Mouse (Mus musculus): ENCODE data around the gene Tns1. TPM values are rescaled to one million over a fixed set of nuclear protein-coding genes. Genes with fewer than 3 reads are reported as not detected.

Gene Tns1
- polyA plus RNA-seq, 1 experiment from 2014 or later, result 120 TPM

DNA sequence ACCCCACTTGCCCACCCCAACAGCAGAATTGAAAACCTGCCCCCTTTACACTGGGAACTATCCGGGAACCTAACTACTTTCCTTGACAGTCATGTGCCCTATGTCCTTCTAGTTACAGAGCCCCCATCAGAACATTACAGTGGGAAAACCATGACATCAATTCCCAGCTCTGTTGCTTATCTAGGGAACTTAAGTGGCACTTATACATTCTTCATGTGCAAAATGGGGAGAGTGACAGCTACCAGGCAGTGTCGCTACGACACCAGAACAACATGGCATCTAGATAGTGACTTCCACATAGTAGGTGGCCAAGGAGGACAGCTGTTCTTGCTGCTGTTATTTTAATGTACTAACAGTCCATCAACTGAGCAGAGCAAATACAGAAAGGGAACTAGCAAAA is 204.3 kb downstream of the Tns1 start:
- Histone ChIP-seq H3K4me2 (ENCODE audit: low read depth, low read length) (no peak overlapping the region), H3K27ac (ENCODE audit: low read length) (peak overlapping the region; percentile 83), H3K9ac (ENCODE audit: low read length) (peak overlapping the region; percentile 13; the same call in 1 of the 2 replicates), H3K36me3 (ENCODE audit: control insufficient read depth, insufficient read depth) (peaks cover 80% of the 10 kb centered on the region), H3K27me3 (ENCODE audit: control insufficient read depth, insufficient read depth, low read length) (no peaks in the 10 kb centered on the region), H3K9me3 (replicated peaks; ENCODE audit: control insufficient read depth, low read length) (no peaks in the 10 kb centered on the region), H3K4me1 (ENCODE audit: control insufficient read depth, insufficient read depth, low read length) (peaks cover 71% of the 10 kb centered on the region), H3K4me3 (ENCODE audit: low read length) (no peak overlapping the region)
- peak; percentile 77 for ATAC-seq (replicated peaks; ENCODE audit: extremely low read depth, insufficient read depth, low FRiP score)
- WGBS, result 42% methylated on average over 3 of the region's 3 CpGs

DNA sequence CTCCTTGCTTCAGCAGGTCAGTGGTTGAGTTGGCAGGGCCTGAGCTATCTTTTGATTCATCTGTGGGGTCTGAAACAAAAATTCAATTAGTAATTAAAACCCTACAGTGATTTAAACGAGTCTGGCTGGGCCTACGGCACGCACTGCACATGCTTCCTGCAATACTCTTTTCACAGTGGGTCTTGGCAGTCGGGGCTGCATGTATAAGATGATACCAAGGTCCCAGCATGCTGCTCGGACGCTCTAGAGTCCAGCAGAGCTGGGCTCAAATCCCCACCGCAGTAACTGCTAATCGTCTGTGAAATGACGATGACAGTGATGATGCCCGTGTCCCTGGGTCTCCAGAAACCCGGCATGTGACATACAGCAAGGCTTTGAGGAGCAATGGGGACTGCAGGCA is 206.2 kb downstream of the Tns1 start:
- Histone ChIP-seq H3K9me3 (replicated peaks; ENCODE audit: control insufficient read depth, low read length) (no peaks in the 10 kb centered on the region), H3K27ac (ENCODE audit: low read length) (no peak overlapping the region), H3K36me3 (ENCODE audit: control insufficient read depth, insufficient read depth) (peaks cover 76% of the 10 kb centered on the region), H3K4me2 (ENCODE audit: low read depth, low read length) (no peak overlapping the region), H3K9ac (ENCODE audit: low read length) (no peak overlapping the region), H3K27me3 (ENCODE audit: control insufficient read depth, insufficient read depth, low read length) (no peaks in the 10 kb centered on the region), H3K4me1 (ENCODE audit: control insufficient read depth, insufficient read depth, low read length) (peaks cover 76% of the 10 kb centered on the region), H3K4me3 (ENCODE audit: low read length) (no peak overlapping the region)
- ATAC-seq (replicated peaks; ENCODE audit: extremely low read depth, insufficient read depth, low FRiP score), result no peak
- WGBS, result 79% methylated on average over 11 of the region's 11 CpGs

DNA sequence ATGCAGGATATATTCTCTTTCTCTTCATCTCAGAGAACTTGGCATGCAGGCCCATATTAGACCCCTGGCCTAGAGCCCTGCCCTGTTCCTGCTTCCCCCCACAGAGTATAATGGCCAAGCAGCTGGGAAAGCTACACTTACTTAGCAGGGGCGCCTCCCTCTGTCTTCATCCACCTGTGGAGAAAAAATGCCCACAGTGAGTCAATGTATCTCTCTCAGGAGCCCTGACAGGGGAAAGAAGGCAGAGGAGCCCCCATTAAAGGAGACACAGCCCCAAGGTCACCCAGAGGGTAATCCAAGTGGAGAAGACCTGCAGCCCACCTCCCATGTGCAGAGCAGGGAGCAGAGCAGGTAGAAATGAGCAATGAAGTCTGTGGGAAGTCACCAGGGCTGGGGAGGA is 208.0 kb downstream of the Tns1 start:
- Histone ChIP-seq H3K27me3 (ENCODE audit: control insufficient read depth, insufficient read depth, low read length) (no peaks in the 10 kb centered on the region), H3K4me2 (ENCODE audit: low read depth, low read length) (no peak overlapping the region), H3K9me3 (replicated peaks; ENCODE audit: control insufficient read depth, low read length) (no peaks in the 10 kb centered on the region), H3K9ac (ENCODE audit: low read length) (peak overlapping the region; percentile 44; the same call in 1 of the 2 replicates), H3K36me3 (ENCODE audit: control insufficient read depth, insufficient read depth) (peaks cover 74% of the 10 kb centered on the region), H3K4me3 (ENCODE audit: low read length) (no peak overlapping the region), H3K4me1 (ENCODE audit: control insufficient read depth, insufficient read depth, low read length) (peaks cover 79% of the 10 kb centered on the region), H3K27ac (ENCODE audit: low read length) (peak overlapping the region; percentile 86)
- no peak for ATAC-seq (replicated peaks; ENCODE audit: extremely low read depth, insufficient read depth, low FRiP score)
- WGBS, result 81% methylated on average over 1 of the region's 1 CpGs

- H3K4me2 ChIP-seq (ENCODE audit: low read depth, low read length), result no peak overlapping the region
- no peaks in the 10 kb centered on the region for H3K27me3 ChIP-seq (ENCODE audit: control insufficient read depth, insufficient read depth, low read length)
- H3K27ac ChIP-seq (ENCODE audit: low read length), result peak overlapping the region; percentile 92
- H3K9me3 ChIP-seq (replicated peaks; ENCODE audit: control insufficient read depth, low read length), result no peaks in the 10 kb centered on the region
- ATAC-seq (replicated peaks; ENCODE audit: extremely low read depth, insufficient read depth, low FRiP score), result peak; percentile 37
- H3K4me1 ChIP-seq (ENCODE audit: control insufficient read depth, insufficient read depth, low read length), result peaks cover 72% of the 10 kb centered on the region
- peak overlapping the region; percentile 59 for H3K9ac ChIP-seq (ENCODE audit: low read length)
- peaks cover 65% of the 10 kb centered on the region for H3K36me3 ChIP-seq (ENCODE audit: control insufficient read depth, insufficient read depth)
- 34% methylated on average over 8 of the region's 8 CpGs for WGBS
- H3K4me3 ChIP-seq (ENCODE audit: low read length), result no peak overlapping the region
Measured at GRCm38 (mm10) chr1:73915218-73916070, 208.8 kb downstream of the Tns1 start.

GRCm38 (mm10) chr1:73914076-73914475 is 210.2 kb downstream of the Tns1 start:
- WGBS, result 33% methylated on average over 9 of the region's 9 CpGs
- Histone ChIP-seq H3K4me2 (ENCODE audit: low read depth, low read length) (no peak overlapping the region), H3K9ac (ENCODE audit: low read length) (no peak overlapping the region; the same call in 1 of the 2 replicates), H3K27me3 (ENCODE audit: control insufficient read depth, insufficient read depth, low read length) (no peaks in the 10 kb centered on the region), H3K9me3 (replicated peaks; ENCODE audit: control insufficient read depth, low read length) (no peaks in the 10 kb centered on the region), H3K4me1 (ENCODE audit: control insufficient read depth, insufficient read depth, low read length) (peaks cover 62% of the 10 kb centered on the region), H3K27ac (ENCODE audit: low read length) (peak overlapping the region; percentile 92), H3K4me3 (ENCODE audit: low read length) (no peak overlapping the region), H3K36me3 (ENCODE audit: control insufficient read depth, insufficient read depth) (peaks cover 53% of the 10 kb centered on the region)
- ATAC-seq (replicated peaks; ENCODE audit: extremely low read depth, insufficient read depth, low FRiP score), result no peak

DNA sequence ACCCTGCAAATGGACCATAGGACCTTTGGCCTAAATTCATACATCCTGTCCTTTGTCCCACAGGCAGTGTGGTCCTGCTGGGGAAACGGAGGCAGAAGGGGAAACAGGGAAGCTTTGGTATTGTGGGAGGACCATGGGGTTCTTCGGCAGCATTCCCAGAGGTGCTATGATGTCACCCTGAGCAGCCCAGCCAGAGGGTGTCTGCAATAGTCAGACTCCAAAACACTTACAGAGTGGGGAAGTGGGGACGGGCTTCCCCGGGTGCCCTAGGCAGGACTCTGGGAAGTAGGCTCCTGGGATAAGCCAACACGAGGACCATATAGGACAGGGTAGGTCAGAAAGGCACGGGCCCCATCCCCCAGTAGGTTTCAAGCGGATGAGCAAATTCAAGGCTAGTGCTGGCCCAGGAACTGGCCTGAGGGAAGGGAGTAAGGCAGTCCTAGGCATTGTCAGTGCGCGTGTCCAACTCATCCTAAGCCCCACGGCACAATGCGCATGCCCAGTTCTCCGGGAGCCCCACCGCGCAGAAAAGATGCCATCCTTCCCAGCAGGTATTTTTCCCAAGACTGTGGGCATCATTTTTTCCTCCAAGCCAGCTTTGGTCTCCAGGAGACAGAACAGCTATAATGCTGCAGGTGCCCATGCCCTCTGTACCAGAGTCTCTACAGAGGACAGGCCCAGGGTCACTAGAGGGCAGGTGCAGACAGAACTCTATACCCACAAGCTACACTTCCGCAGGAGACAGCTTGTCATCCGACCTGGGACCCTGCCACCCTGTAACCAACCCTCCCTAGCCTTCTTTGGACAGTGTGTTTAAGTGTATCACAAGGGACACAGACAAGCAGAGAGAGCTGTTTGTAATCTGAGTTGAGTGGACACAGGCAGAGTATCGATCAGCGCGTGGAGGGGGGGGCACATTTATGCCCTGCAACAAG is 210.9 kb downstream of the Tns1 start:
- H3K4me2 ChIP-seq (ENCODE audit: low read depth, low read length), result no peak overlapping the region
- ATAC-seq (replicated peaks; ENCODE audit: extremely low read depth, insufficient read depth, low FRiP score), result no peak
- H3K27ac ChIP-seq (ENCODE audit: low read length), result peak overlapping the region; percentile 92
- H3K36me3 ChIP-seq (ENCODE audit: control insufficient read depth, insufficient read depth), result peaks cover 46% of the 10 kb centered on the region
- no peak overlapping the region for H3K4me3 ChIP-seq (ENCODE audit: low read length)
- no peaks in the 10 kb centered on the region for H3K27me3 ChIP-seq (ENCODE audit: control insufficient read depth, insufficient read depth, low read length)
- 74% methylated on average over 19 of the region's 19 CpGs for WGBS
- H3K4me1 ChIP-seq (ENCODE audit: control insufficient read depth, insufficient read depth, low read length), result peaks cover 55% of the 10 kb centered on the region
- H3K9me3 ChIP-seq (replicated peaks; ENCODE audit: control insufficient read depth, low read length), result no peaks in the 10 kb centered on the region
- H3K9ac ChIP-seq (ENCODE audit: low read length), result no peak overlapping the region

DNA sequence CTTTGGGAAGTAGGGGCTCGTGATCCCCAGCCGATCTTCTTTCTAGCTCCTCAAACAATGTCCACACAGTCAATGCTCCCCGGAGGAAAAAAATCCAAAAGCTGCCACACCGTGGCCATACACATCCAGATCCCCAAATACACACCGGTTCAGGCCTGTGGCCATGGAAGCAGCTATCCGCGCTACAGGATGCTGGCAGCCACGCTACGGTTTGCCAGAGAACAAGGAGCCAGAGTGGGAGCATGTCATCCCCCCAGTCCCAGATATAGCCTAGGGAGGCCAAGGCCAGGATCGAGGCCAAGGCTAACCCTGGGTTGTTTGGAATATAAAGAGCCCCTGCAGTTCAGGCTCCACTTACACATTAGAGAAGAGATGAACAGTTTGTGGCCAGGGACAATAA is 211.8 kb downstream of the Tns1 start:
- no peak overlapping the region for H3K9ac ChIP-seq (ENCODE audit: low read length)
- no peak overlapping the region for H3K4me2 ChIP-seq (ENCODE audit: low read depth, low read length)
- peaks cover 38% of the 10 kb centered on the region for H3K36me3 ChIP-seq (ENCODE audit: control insufficient read depth, insufficient read depth)
- no peaks in the 10 kb centered on the region for H3K27me3 ChIP-seq (ENCODE audit: control insufficient read depth, insufficient read depth, low read length)
- H3K27ac ChIP-seq (ENCODE audit: low read length), result no peak overlapping the region; the same call in 1 of the 2 replicates
- no peaks in the 10 kb centered on the region for H3K9me3 ChIP-seq (replicated peaks; ENCODE audit: control insufficient read depth, low read length)
- peaks cover 50% of the 10 kb centered on the region for H3K4me1 ChIP-seq (ENCODE audit: control insufficient read depth, insufficient read depth, low read length)
- no peak overlapping the region for H3K4me3 ChIP-seq (ENCODE audit: low read length)
- ATAC-seq (replicated peaks; ENCODE audit: extremely low read depth, insufficient read depth, low FRiP score), result no peak
- 77% methylated on average over 10 of the region's 10 CpGs for WGBS

- Histone ChIP-seq H3K4me3 (ENCODE audit: low read length) (no peak overlapping the region), H3K27ac (ENCODE audit: low read length) (peak overlapping the region; percentile 15; the same call in 1 of the 2 replicates), H3K4me2 (ENCODE audit: low read depth, low read length) (no peak overlapping the region), H3K27me3 (ENCODE audit: control insufficient read depth, insufficient read depth, low read length) (no peaks in the 10 kb centered on the region), H3K9ac (ENCODE audit: low read length) (no peak overlapping the region), H3K4me1 (ENCODE audit: control insufficient read depth, insufficient read depth, low read length) (peaks cover 45% of the 10 kb centered on the region), H3K36me3 (ENCODE audit: control insufficient read depth, insufficient read depth) (peaks cover 34% of the 10 kb centered on the region), H3K9me3 (replicated peaks; ENCODE audit: control insufficient read depth, low read length) (no peaks in the 10 kb centered on the region)
- WGBS, result 70% methylated on average over 8 of the region's 8 CpGs
- ATAC-seq (replicated peaks; ENCODE audit: extremely low read depth, insufficient read depth, low FRiP score), result no peak
Measured at GRCm38 (mm10) chr1:73911981-73912380, 212.3 kb downstream of the Tns1 start.
